Mouse (Mus musculus): Measurements from ENCODE around the gene Prkce.
"Not testable (repeated sequence)": the region's sequence is repeated elsewhere in the genome, so short reads cannot be mapped to it uniquely, and the experiment has no call there.

The Prkce gene

GRCm38 (mm10) chr17:86476674-86477073 is 309.1 kb downstream of the Prkce start:
- DNase-seq (ENCODE audit: low spot score in 2 of 2) = no peak

- not testable (repeated sequence) for DNase-seq (ENCODE audit: low spot score in 2 of 2)
Observed at GRCm38 (mm10) chr17:86477401-86477800, 309.8 kb downstream of the Prkce start.

- no peak for DNase-seq (ENCODE audit: low spot score in 2 of 2)
Observed at GRCm38 (mm10) chr17:86479406-86479805, 311.8 kb downstream of the Prkce start.

DNA sequence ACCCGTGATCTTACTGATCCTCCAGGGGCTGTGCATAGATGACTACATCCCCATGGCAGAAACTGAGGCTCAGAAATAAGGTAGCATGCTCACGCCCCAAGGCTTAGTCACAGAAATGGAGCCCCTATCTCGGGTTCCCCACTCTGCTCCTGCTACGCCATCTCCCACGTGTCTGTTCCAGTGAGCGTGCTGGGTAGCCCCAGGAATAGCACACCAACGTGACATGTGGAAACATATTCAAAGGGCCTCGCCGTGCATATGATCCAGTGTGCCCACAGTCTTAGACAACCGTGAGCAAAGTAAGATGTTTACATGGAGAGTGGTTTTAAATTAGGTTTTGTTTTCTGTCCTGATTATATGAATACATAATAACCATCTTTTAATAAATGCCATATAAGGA is 315.1 kb downstream of the Prkce start:
- DNase-seq (ENCODE audit: low spot score in 2 of 2) = no peak

DNA sequence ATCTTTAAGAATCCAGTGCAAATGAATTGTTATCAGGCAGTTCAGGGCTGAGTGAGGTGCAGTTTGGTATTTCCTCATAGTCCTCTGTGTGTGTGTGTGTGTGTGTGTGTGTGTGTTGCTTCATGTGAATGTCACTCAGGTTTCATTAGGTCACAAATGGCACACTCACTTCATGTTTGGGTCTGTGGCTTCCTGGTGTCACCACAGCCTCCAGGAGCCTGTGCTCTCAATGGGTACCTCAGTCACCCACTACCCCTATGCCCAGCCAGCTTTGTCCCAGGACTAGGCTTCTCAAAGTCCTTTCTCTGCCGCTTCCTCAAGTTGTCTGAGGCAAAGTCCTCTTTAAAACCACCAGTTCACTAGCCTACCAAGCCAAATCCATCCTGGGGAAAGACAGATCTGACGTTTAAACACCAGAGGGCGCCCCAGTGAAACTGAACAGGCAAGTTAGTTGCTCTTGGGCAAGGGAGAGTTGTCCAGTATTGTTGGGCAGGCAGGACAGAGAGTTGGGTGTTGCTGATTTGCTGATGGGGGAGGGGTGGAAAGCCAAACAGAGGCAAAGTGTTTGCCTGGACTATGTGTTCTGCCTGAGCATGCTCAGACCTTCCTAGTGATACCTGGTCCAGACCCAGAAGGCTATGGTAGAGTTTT is 316.6 kb downstream of the Prkce start:
- peak; percentile 71 to 79 for DNase-seq (ENCODE audit: low spot score in 2 of 2)

- DNase-seq (ENCODE audit: low spot score in 2 of 2) = no peak
Observed at GRCm38 (mm10) chr17:86486657-86487056, 319.1 kb downstream of the Prkce start.

DNA sequence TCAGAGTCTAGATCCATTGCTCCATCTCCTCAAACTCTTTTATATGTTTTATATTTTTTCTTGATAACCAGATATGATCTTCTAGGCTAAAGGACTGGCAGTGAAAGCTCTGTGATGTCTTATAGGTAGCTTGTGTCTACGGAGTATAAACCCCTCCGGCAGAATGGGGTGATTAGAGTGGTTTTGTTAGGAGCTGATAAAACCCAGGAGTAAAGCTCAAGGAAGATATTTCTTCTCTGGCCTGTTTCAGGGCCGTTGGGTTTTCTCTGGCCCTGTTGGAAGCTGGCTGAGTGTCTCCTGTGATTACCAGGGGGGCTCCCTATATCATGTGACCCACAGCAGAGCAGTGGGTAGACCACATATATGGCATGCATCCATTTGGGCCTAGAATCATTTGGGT is 319.9 kb downstream of the Prkce start:
- DNase-seq (ENCODE audit: low spot score in 2 of 2) = no peak

GRCm38 (mm10) chr17:86489827-86490226 is 322.2 kb downstream of the Prkce start:
- DNase-seq (ENCODE audit: low spot score in 2 of 2) = no peak

GRCm38 (mm10) chr17:86492376-86492775 is 324.8 kb downstream of the Prkce start:
- DNase-seq (ENCODE audit: low spot score in 2 of 2) = no peak

DNA sequence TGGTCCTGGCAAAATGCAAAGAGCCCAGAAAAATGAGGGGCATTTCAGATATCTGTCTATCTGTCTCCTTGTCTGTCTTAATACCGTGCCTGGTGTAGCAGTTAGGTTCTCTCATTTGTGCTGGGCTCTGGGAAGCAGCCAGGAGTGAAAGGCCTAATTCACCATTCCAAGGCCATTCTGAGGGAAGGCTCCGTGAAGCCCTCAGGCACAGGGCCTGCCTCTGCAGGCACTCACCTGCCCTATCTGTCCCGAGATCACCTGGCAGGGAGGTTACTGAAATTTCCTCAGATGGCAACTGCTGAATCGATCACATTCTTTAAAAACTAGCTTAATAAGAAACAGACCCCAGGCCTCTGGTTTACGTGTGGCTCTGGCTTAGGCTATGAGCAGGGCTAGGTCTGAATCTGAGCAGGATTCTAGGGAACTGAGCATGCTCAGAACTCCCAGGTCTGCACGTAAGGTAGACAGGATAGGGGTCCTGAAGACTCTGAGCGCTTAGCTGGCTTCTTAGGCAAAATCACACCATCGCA is 326.4 kb downstream of the Prkce start:
- no peak for DNase-seq (ENCODE audit: low spot score in 2 of 2)

DNA sequence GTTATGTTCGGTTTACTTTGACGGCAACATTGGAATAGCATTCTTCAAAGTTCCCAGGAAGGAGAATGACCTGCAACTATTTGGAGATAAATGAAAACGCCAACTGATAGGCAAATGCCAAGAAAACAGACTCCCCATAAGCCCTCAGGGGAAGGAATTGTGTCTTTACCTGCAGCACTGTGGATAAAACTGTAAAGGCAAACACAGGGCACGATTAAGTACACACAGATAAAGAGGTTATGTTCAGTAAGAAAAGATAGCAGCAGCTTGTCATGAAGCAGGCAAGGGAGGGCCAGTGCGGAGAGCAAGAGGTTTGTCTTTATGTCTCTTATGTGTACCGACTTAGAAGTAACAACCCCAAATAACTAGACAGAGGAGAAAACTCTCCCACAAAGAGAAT is 326.9 kb downstream of the Prkce start:
- no peak for DNase-seq (ENCODE audit: low spot score in 2 of 2)

DNA sequence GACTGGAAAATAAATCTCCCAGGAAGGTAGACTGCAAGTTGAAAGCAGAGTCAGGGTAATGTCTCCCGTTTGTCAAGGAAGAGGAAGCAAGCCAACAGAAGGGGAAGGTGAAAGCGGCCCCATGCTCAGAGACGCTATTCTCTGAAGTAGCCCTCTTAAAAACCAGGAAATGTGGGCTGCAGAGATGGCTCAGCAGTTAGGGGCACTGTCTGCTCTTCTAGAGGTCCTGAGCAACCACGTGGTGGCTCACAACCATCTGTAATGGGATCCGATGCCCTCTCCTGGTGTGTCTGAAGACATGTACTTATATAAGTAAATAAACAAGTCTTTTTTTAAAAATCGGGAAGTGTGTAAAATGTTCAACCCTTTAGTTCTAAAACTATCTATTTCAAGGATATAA is 327.3 kb downstream of the Prkce start:
- no peak for DNase-seq (ENCODE audit: low spot score in 2 of 2)

- no peak for DNase-seq (ENCODE audit: low spot score in 2 of 2)
Observed at GRCm38 (mm10) chr17:86496123-86496771, 328.7 kb downstream of the Prkce start.

DNA sequence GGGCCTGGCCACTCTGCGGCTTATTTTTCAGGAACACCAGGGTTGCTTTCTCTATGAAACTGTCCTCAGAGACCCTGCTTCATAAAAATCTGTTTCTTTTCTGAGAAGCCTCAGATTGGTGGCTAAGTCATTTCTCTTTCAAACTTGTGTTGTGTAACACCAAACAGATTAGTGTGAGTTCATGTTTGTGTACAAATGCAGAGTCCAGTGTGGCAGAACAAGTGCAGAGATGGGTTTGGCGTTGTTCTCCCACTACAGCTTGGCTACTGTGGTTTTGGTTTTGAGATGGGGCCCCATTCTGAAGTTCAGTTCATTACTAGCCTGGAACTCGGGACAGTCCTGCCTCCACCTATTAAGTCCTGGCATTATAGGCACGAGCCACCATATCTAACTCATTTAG is 329.7 kb downstream of the Prkce start:
- no peak for DNase-seq (ENCODE audit: low spot score in 2 of 2)

DNA sequence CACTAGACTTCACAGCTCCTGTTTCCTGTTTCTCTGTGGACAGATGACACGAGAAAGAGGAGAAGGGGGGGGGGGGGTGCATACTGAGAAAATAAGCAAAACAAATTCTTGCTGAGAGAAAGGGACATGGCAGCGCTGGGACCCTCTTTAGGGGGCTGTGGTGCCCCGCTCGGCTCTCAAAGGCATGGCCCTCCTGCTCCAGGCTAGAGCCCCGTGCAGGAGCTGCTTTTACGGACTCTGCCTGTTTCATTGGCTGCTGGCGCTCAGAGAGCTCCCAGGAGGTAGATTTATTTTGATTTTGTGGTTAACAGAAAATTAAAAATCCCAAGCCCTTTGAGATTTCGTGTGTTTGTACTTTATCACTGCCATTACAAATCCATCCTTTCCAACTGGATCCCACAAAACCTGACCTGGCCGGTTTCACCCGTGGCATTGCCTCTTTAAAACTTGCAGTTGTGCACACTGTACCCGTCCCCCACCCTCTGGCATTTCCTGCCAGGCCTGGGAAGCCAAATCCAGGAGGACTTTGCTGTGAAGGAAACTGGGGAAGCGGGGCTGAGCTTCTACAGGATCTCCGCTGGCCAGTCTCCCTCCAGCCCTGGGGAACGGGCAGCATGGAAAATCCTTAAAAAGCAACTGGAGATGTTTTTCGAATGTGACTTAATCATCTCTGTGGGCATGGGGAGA is 331.9 kb downstream of the Prkce start:
- DNase-seq (ENCODE audit: low spot score in 2 of 2) = peak; percentile 42 to 78

DNA sequence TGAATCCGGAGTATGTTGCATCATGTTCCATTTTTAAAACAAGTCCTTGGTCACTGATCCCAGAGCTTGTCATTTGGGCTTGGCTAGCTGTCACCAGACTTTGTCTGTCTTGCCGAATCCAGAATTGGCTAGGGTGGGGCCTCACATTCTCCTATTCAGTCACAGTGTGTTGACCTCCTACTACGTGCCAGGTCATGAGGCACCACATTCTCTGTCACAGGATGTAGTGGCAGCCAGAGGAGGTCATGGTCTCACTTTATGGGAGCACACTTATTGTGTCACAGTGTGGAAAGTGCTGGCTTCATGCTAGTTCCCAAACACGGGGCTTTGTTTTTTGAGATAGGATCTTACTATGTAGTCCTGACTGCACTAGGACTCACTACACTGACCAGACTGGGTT is 333.8 kb downstream of the Prkce start:
- DNase-seq (ENCODE audit: low spot score in 2 of 2) = no peak

GRCm38 (mm10) chr17:86503208-86503897 is 335.8 kb downstream of the Prkce start:
- no peak for DNase-seq (ENCODE audit: low spot score in 2 of 2)

DNA sequence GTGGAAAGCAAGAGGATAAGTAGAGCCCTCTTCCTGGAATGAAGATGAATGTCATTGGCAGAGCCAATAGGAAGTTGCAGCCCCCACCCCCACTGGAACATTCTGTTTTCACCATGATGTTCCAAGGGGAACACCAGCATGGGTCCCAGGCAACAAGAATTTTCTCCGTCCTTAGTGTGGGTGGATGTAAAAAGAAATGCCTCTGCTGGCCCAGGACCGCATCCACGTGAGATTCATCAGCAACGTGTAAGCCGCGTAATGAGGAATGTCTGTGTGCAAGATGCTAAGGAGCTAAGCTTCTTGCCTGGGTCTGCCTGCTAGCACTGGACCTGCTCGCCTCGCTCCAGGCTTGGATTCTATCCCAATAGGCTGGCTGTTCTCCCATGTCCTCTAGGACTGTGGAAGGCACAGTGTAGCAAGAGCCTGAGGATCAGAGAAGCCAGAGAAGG is 337.6 kb downstream of the Prkce start, which contains the start of gene Gm10309:
Gene Gm10309, minus strand, starts transcription at position 50 of the 449 bp plus-strand sequence.
- DNase-seq (ENCODE audit: low spot score in 2 of 2) = peak; percentile 63 to 71

DNA sequence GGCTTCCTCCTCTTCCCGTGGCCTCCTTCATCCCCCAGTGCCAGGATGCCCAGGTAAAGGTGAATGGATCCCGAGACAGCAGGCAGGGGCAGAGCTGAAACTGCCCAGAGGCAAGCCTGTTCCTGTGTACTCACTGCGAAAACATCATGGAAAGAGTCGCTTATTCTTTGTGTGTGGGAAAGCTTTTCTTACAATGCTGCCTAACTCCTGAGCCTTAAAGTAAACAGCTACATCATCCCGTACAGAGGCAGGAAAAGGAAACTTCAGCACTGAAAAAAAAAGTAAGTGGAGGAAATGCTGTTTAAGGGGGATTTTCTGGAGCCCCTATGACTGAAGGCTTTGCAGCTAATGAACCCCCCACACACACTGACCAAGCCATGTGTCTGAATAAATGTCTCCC is 339.3 kb downstream of the Prkce start:
- DNase-seq (ENCODE audit: low spot score in 2 of 2) = peak in 1 of 2 experiments; percentile 28

DNA sequence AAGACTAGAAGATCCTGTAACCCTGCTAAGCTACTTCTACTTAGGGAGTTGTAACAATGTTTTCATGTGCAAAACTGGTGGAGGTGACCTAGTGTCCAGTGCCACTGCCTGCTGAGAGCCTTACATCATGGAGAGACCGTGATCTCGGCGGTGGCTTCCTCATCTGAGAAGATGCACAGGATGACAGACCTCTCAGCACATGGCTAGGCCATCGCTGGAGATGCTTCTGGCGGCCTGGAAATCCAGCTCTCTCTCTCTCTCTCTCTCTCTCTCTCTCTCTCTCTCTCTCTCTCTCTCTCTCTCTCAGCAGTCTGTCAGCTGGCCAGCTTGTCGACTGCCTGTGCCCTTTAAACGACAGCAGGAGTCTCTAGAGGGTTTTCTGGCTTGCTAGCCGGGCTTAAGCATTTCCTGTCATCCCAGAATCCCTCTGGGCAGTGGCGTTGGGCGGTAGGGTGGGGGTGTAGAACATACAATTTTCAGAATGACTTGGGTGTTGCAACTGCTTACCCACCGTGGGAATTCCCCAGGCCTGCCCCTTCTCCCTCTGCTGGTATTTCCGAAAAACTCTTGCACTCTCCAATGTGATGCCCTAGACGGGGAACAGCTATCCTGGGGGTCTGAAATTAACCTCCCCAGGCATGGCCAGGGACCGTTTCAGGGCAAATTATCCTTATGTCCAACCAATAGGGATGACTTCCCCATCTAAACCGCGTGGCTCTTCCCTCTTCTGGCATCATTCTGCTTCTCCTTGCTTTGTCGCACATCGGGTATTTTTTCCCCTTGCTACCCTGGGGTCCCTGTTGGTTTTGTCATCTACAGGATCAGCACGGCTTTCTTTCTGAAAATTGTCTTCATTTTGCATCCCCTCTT is 340.0 kb downstream of the Prkce start:
- peak; percentile 65 to 76 for DNase-seq (ENCODE audit: low spot score in 2 of 2)

- DNase-seq (ENCODE audit: low spot score in 2 of 2) = no peak
Observed at GRCm38 (mm10) chr17:86508212-86508490, 340.6 kb downstream of the Prkce start.
